Mouse (Mus musculus) B cell, adult 2 months (primary cell): ENCODE measurements around the gene Suco.

Experiments used
- DNase-seq, 2 experiments: peaks; one replicate each; pipeline ENCODE4 v3.0.0; 2022

Suco gene

DNA sequence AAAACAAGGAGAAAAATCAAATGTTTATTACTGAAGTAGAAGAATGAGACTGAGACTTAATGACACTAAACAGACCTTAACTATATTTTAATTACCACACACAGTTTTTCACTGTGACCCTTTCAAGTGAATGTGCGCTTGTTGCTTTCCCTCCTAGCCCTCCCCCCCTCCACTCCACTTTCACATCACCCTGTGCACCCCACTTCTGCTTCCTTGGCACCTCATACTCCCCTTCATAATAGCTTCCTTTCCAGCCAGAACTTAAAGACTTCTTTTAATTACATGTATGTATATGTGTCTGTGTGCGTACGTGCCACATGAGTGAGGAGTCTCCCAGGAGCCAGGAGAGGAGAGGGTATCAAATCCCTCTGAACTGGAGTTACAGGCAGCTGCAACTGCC is 12.3 kb upstream of the Suco start:
- no peak for DNase-seq

DNA sequence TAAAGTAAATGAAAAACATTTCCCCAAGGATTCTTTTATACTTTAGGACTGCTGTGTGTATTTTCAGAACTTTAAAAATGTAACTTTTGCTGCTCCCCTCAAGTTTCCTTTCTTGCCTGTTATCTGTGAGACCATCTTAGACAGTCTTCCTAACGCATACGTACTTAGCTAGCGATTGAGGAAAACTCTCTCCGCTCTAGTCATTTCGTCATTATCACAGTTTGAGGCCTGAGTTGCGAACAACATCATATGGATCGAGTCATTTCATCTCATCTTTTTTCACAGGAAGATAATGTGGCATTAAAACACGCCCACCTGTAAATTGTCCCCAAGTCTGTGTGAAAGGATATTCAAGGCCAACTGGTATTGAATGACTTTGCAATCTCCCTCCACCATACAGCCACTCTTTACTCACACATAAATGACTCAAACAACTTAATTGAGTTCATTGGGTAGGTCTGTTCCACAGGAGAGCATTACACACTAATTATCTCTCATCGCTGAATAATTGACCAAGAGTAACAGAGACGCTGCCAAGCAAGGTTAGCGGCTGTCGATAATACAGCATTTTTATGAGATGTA is 11.3 kb upstream of the Suco start:
- no peak for DNase-seq

DNA sequence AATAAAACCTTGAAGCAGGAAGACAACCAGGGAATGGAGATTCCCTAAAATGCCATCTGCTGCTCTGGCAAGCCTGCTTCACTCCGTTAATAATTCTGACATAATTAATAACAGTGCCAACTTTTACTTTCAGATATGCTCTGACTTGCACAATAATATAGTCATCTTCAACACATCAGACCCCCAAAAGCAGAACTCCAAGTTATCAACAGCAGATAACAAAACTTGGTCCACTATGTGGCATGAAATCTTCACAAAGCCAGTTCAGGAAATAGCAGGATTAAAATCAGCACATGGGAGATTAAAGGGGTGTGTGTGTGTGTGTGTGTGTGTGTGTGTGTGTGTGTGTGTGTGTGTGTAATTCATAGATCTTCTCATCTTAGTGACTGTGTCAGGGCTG is 9.3 kb upstream of the Suco start:
- DNase-seq = no peak

DNA sequence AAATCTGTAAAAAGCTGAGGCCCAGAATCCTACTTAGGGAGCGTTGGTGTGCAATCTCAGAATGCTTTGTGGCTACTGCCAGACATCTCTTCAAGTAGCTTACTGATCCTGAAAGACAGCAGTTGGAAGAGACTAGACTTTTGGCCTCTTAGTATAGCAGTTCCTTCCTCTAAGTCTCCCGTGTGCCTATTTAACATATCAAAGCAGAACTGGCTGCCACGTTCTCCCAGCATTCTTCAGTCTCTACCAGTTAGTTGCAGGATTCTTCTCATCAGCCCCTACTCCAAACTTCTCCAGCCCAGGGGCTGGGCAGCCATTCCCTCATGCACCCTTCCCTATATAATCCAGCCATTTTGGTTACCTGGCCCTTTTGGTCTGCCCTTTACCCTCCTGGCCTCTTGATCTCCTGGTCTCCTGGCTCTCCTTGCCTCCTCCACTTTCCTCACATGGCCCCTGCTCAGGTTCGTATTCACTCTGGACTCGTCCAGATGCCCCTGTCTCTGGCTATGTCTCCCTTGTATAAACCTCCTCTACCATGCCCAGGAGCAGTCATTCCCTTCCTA is 1.2 kb upstream of the Suco start:
- DNase-seq = no peak

DNA sequence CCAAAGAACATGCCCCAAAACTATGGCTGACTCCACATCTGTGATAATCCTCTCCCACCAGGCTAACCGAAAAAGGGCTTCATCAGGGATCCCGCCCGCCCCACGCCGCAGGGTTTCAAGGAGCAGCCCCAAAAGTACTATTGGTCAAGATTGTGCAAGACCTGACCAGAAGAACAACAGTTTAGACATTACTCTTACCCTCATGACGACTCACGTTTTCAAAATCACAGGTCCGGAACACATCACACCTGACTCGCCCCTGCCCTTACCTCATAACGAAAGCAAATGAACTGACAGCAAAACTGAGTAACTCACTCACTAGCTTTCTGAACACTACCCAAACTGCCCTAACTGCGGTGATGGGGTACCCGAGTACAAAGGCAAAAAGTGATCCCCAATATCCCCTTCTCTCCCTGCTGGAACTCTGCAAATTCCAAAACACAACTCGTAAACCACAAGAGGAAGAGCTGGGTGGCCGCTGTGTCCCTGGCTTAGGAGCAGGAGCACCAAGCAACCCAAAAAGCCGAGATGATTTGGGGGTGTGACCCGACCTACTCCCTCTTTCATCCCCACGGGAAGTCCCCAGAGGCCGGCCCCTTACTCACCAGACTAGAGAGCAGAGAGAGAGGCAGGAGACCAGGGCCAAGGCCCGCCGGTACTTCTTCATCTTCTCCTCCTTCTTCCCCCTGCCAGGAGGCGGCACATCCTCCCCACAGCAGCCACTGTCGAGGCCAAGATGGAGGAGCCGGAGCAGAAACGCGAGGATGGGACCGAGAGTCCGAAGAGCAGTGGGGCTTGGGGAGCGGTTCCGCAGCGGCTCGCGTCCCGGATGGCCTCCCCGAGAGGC is 553 bp downstream of the Suco start:
- DNase-seq = peak; percentile 64 to 65

DNA sequence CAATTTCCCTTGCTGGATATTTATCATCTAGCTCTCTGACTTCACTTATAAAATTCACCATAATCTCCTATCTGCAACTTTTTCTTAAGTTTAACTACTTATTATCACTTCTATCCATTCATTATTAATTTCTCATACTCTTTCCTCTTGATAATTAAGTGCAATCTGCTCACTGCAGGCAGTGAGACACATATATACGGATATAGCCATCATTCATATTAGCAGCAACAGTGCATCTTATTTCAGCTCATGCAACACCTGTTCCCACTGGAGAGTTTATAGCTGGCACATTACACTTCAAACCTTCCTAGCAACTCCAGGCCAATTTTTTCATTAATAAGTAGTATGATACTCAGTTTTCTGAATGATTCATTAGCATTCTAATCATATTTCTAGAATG is 7.1 kb downstream of the Suco start:
- no peak for DNase-seq

DNA sequence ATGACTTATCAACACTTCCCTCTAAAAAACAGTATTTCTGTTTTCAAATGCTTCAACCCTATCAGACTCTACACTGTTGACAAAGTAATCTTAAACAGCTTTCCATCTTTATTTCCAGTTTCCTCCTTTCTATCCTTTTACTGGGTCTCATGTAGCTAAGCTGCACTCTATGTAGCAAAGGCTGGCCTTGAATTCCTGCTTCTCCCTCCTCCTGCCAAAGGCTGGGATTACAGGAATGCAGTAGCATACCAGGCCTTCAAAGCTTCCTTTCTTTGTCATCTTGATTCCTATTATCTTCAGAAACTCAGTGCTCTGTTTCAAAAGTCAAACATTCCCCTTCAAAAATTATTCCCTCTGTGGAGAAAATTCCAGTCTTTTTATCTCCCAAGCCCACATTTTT is 8.1 kb downstream of the Suco start:
- DNase-seq = no peak

DNA sequence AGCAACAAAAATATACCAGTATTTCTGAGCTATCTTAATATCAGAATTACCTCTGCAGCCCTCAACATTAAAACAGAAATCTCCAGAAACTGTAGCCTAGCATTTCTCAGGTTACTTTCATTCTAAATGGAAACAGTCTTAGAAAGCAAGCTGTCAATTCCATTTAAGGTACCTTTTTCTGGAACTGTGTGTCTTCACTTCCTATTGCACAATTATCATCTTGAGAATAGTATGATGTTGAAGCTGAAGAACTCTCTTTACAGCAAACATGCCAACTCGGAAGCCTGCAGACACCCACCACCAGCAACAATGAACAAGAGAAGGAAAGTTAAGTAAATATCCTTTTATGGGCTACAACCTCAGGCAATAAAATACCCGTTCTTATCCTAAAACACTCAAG is 12.7 kb downstream of the Suco start:
- no peak for DNase-seq

DNA sequence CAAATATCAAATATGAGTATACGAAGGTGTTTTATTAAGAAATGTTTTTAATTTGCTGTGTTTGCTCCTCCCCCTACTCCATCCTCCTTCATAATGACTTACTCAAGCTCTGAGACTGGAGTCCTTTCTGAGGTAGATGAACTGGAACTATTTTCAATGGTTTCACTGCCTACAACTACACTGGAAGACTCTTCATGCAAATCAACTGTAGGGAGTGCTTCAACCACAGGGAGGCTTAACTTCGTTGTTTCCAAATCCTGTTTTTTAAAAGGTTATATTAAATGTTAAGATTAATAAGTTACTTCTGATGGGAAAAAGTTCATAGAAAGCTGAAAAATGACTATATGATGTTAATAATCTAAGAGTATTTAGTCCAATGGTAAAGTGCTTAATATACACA is 17.2 kb downstream of the Suco start:
- DNase-seq = no peak

DNA sequence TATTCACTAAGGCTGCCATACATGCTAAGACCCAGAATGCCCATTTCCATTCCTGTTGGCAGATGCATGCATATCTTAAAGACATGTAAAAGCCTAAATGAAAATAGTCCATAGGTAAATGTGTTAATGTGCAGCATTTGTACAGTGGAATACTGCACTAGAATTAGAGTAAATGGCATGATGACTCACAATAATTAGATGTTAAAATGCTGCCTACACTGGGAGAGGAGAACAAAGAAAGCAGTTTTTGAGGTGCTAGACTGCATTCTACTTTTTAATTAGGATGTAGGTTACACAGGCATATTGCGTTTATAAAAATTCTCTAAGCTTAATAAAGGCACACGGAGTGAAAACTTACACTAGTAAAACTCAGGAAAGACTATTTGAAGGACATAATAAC is 49.8 kb downstream of the Suco start:
- no peak for DNase-seq

DNA sequence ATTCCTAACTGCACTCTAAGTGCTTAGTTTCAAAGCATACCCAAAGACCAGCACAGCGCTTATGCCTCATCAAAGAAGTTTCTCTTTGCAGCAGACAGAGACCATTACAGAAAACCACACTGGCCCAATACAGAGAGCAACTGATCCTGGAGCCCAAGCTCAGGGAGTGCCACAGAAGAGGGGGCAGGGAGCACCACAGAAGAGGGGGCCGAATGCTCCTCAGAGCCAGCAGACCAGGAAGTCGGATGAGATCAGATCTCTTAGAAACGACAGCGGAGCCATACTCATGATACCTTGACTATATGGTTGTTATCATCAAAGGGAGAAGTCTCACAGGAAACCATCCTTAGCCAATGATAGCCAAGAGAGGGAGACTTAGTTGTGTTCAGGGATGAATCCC is 67.1 kb downstream of the Suco start:
- DNase-seq = no peak

DNA sequence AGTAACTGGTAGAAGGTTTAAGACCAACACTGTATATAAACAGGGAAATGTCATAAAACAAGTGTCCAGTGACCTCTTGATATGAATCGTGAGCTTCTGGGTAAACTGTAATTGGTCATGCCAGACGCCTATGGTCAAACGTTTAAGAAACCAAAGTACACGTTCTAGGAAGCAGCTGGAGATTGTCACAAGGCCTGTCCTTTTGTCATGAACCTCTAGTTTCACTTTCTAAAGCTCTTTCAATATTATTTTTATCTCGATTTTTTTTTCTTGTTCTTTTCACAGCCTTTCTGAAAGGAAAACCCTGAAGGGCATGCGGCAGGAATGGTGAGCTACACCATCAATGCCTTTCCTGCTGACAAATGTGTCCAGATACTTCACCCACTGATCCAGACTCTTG is 67.5 kb downstream of the Suco start:
- peak in 1 of 2 experiments; percentile 34 for DNase-seq

DNA sequence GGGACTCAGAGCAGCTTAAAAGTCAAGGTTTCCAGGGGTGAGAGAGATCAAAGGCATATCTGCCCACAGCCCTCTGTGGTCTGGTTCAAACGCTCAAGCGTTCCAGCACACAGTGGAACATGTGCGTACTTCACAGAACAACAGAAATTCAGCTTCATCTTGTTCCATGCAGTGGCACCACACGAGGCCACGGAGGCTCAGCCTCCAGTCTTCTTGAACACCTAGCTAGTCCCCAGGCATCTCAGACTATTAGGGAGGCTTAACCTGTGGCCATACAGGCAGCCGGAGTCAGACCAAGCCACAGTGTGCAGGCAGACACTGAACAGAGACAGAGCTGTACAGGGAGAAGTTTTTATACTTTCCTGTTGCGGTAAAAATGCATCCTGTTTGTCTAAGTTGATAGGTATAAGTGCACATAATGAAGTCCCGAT is 71.9 kb downstream of the Suco start:
- peak; percentile 25 to 42 for DNase-seq

DNA sequence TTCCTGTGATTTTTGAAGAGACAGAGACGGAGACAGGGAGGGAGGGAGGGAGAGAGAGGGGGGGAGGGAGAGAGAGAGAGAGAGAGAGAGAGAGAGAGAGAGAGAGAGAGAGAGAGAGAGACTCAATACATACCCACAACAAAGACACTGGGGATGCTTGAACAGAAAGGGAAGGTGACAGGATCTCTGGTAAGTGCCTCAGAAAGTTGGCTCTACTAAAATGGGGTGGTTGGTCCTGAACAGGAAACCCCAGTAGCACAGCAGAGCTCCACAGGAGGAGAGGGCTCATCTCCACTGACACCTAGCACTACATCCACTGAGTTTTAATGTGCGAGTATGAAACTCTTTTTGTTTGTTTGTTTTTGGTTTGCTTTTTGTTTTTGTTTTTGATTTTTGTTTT is 75.2 kb downstream of the Suco start:
- no peak for DNase-seq

DNA sequence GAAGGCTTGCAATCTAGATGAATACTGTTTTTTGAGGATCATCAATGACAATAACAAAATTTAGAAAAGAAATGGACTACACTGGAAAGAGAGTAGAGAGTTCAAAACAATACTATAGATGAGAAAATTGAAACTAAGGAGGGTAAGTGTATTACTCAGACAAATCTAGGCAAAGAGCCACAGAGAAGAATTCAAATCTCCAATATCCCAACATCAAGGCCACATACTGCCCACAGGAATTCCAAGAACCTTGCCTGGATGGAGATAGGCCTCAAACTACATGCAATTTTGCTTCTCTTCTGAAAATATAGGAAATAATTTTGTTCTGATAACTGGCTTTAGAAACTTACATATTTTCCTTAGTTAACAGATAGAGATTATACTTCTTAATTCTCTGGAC is 76.2 kb downstream of the Suco start:
- no peak for DNase-seq

DNA sequence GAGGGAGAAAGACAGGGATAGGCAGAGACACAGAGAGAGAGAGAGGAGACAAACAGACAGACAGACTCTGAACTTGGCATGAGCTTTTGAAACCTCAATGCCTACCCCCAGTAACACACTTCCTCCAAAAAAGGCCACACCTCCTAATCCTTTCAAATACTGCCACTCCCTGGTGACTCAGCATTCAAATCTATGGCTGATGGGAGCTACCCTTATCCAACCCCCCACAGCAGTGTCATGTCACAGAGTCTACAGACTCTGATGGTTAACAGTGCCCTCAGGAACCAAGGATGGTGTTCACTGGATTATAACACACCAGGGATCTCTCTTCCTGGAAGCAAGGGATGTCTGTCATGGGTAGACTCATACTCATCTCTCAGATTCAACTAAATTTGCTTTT is 76.7 kb downstream of the Suco start:
- peak in 1 of 2 experiments; percentile 24 for DNase-seq

DNA sequence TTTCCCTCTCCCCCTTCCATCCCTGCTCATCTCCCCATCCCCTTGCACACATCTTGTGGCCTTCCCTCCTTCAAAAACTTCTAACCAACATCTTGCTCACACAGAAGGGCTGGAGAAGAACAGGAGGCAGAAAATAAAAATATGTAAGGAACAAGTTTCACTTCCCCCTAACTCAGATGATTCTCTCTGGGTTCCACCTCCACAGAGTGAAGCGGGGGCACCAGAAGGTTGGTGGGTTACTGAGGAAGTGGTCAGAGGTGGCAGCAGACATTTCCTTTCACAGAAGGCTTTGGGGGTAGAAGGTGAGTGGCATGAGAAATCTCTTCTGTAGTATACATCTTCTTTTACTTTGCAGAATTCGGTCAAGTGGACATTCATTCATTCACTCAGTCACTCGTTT is 77.6 kb downstream of the Suco start:
- DNase-seq = peak; percentile 73 to 79

DNA sequence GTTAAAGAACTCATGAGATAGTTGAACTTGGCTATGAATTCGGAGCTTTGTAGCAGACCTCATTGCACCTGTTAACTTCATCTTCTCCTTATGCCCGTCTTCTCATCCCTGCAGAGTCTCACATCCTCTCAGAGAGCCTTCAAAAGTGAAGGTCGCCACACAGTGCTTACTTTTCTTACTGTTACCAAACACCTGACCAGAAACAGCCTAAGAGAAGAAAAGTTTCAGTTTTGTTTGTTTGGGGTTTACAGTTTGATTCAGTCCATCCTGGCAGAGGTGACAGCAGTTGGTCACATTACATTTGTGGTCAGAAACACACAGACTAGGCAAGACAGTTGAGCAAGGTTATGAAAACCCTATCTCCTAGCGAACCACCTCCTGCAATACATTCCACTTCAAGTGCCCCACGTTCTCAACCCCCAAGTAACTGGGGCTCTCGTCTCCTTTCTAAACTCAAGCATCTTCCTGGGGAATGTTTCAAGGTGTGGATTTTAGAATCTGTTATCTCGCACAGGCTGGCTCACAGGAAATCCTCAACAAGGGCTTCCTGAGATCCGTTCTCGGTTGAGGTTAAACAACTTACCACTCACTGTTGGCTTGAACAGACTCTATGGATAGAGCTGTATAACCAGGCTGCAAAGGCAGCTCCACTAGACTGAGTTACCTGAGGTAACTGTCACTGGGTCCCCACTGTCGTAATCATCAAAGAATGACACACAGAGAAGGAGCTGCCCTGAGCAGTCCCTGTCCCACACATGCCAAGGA is 81.9 kb downstream of the Suco start:
- DNase-seq = no peak

DNA sequence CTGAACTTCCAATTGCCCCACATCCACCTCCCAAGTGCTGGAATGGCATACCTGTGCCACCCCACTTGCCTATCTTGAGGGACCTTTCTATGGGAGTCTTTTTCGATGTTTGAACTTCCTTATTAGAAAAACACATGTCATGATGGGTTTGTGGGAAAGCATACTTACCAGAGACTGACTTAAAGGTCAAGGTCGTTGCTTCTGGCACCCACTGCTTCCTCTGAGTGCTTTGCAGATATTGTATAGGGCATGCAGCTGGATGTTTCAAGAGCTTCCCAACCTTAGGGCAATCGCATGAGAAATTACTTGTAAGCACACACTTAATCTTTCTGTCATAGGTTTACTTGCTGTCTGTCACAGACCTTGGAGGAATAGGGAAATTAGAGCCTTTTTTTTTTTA is 83.2 kb downstream of the Suco start:
- no peak for DNase-seq

DNA sequence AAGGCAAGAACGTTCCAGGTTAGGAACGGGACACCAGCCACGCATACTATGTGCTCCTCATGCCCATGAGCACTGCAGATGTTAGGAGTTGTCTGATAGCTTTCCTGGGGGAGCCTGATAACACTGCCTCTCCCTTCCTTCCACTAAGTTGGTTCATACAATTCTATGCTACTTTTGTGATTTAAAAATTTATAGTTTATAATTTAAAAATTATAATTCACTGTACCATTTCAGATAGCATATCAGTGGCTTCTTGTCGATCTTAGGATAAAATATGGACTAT is 83.9 kb downstream of the Suco start:
- no peak for DNase-seq

DNA sequence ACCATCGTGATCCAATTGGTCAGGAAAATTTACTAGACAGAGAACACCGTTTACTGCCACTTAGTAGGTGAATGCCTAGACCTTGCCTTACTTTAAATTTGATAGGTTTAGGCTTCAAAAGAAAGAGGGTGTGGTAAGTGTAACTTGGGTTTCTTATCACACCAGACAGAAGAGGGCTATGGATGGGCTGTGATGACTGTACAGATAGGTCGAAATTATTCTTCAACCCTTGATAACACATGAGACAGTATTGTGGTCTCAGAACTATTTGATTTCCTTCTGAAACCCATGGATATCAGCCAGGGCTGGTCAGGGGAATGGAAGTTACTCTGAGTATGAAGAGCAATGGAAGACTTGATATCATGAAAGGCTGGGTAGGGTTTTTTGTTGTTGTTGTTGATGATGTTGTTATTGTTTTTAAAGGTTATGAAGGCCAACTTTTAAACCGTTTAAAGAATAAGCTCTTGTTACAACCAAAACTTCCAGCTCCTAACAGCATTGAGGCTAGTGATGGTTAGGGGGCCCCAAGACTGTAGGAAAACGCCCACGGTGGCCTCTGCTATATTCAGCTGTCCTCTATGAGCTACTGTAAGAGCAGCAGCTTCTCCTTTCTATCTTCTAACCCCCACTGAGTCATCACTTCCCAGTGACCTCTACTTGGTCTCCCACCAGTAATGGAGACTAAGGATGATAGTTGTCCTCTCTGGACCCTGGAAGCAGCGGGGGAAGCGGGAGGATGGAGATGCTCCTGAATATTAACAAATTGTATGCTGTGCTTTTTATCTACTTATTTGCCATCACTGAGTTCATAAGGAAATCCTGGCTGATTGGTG is 84.4 kb downstream of the Suco start:
- no peak for DNase-seq

DNA sequence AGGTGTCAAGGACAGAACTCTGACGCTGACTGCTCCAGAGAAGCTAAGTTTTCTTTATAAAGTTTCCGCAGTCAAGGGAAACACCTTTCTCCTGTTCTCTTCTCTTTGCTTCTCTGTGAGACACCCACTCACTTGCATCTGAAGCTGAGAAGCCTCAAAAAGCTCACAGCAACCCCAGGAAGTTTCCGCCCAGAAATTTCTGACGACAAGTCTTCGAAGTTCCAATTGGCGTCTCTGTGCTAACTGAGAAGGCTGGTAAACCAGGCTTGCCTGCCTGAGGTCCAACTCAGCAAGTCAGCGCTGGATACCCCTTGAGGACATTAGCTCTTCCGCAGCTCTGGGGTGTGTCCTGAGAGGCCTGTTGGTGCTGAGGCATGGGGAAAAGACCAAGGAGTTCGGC is 88.1 kb downstream of the Suco start, which contains the start of gene Fasl:
Gene Fasl, minus strand, starts transcription at position 157 of the 400 bp plus-strand sequence.
- DNase-seq = no peak

DNA sequence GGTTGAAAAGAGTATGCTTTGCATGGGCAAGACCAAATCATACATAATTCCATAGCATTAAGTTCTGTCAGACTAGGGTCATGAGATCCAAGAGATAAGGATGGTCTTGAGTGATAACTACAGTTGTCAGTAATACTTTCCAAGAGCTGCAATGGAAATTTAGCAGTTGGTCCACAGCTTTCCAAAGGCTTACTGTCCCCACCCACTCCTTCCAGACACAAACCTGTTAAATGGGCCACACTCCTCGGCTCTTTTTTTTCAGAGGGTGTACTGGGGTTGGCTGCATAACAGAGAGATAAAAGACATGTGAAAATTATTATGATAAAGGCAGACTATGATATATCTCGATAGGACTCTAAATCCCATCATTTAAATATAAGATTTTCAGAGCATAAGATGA is 93.8 kb downstream of the Suco start:
- no peak for DNase-seq
